Mouse (Mus musculus) c-Kit-positive CD71-negative TER-119-negative erythroid progenitor cells, embryonic 14.5 days (primary cell): ENCODE measurements around the gene Gmds.

Source experiments
- DNase-seq: peaks from one replicate; pipeline ENCODE4 v3.0.0-alpha.2; 2013; ENCODE audit warnings: low read depth

Gmds gene

GRCm38 (mm10) chr13:32026226-32026975 is 312.1 kb downstream of the Gmds start:
- DNase-seq, result no peak

GRCm38 (mm10) chr13:32024822-32025221 is 313.7 kb downstream of the Gmds start:
- no peak for DNase-seq

GRCm38 (mm10) chr13:32020455-32021249 is 317.9 kb downstream of the Gmds start:
- DNase-seq, result no peak

- DNase-seq, result no peak
Observed at GRCm38 (mm10) chr13:32019256-32019620, 319.3 kb downstream of the Gmds start.

GRCm38 (mm10) chr13:32018518-32019255 is 319.9 kb downstream of the Gmds start:
- DNase-seq, result no peak

- DNase-seq, result no peak
Observed at GRCm38 (mm10) chr13:32008802-32009201, 329.7 kb downstream of the Gmds start.

- no peak for DNase-seq
Observed at GRCm38 (mm10) chr13:32008116-32008641, 330.4 kb downstream of the Gmds start.

GRCm38 (mm10) chr13:31993391-31993790 is 345.1 kb downstream of the Gmds start:
- DNase-seq, result no peak

GRCm38 (mm10) chr13:31992409-31993201 is 345.9 kb downstream of the Gmds start:
- no peak for DNase-seq

GRCm38 (mm10) chr13:31981198-31981597 is 357.3 kb downstream of the Gmds start:
- DNase-seq, result no peak

GRCm38 (mm10) chr13:31978126-31978525 is 360.4 kb downstream of the Gmds start:
- no peak for DNase-seq

GRCm38 (mm10) chr13:31974751-31975479 is 363.6 kb downstream of the Gmds start:
- no peak for DNase-seq

GRCm38 (mm10) chr13:31971040-31971501 is 367.5 kb downstream of the Gmds start:
- DNase-seq, result no peak

GRCm38 (mm10) chr13:31968272-31968671 is 370.3 kb downstream of the Gmds start:
- DNase-seq, result no peak

- no peak for DNase-seq
Observed at GRCm38 (mm10) chr13:31966931-31967532, 371.5 kb downstream of the Gmds start.

GRCm38 (mm10) chr13:31960514-31960913 is 378.0 kb downstream of the Gmds start:
- DNase-seq, result no peak

GRCm38 (mm10) chr13:31958346-31959335 is 379.9 kb downstream of the Gmds start:
- no peak for DNase-seq

- peak; percentile 25 for DNase-seq
Observed at GRCm38 (mm10) chr13:31956584-31956983, 382.0 kb downstream of the Gmds start.

- DNase-seq, result no peak
Observed at GRCm38 (mm10) chr13:31956112-31956511, 382.4 kb downstream of the Gmds start.
